Mouse (Mus musculus) MEL (cell line): ENCODE measurements around the gene Arid5b. TPM values are rescaled to one million over a fixed set of nuclear protein-coding genes. Genes with fewer than 3 reads are reported as not detected.

ENCODE experiments used
- DNase-seq: peaks from one replicate; pipeline ENCODE4 v3.0.0; 2011; ENCODE audit warnings: low read depth, low spot score
- H3K27ac ChIP-seq: 2 replicates; pipeline ENCODE4 v1.5.1; 2012; ENCODE audit warnings: low read depth, mild to moderate bottlenecking, control low read depth, low read length, moderate library complexity; ENCODE audit not compliant: control insufficient read depth
- H3K27me3 ChIP-seq, 2 experiments: fragments of 150-350 bp in 1 of 2; sonication (generic) in 1 of 2; 2 replicates each; pipeline ENCODE4 v1.6.1; 2012; ENCODE audit warnings: low read length in 2 of 2, mild to moderate bottlenecking in 2 of 2, improper control_type of control experiment in 1 of 2, moderate library complexity in 1 of 2; ENCODE audit not compliant: insufficient read depth in 2 of 2, control insufficient read depth in 1 of 2
- H3K36me3 ChIP-seq, 2 experiments: 2 replicates each; pipeline ENCODE4 v1.6.1; 2012 to 2014; ENCODE audit warnings: low read length in 2 of 2, improper control_type of control experiment in 1 of 2, inconsistent platforms in 1 of 2, mild to moderate bottlenecking in 1 of 2; ENCODE audit not compliant: insufficient read depth in 2 of 2, control insufficient read depth in 1 of 2
- H3K4me1 ChIP-seq, 2 experiments: fragments of 150-350 bp in 1 of 2; sonication (generic) in 1 of 2; 2 replicates each; pipeline ENCODE4 v1.6.1; 2012; ENCODE audit warnings: low read length in 2 of 2, improper control_type of control experiment in 1 of 2, mild to moderate bottlenecking in 1 of 2; ENCODE audit not compliant: insufficient read depth in 2 of 2, control insufficient read depth in 1 of 2
- H3K4me3 ChIP-seq, 2 experiments: fragments of 150-350 bp in 1 of 2; sonication (generic) in 1 of 2; 2 replicates each; pipeline ENCODE4 v1.5.1; 2012; ENCODE audit warnings: low read depth in 2 of 2, low read length in 2 of 2, mild to moderate bottlenecking in 2 of 2, moderate library complexity in 2 of 2, control low read depth in 1 of 2, improper control_type of control experiment in 1 of 2; ENCODE audit not compliant: control insufficient read depth in 1 of 2, insufficient read depth in 1 of 2
- H3K79me2 ChIP-seq: 2 replicates; pipeline ENCODE4 v1.6.1; 2012; ENCODE audit warnings: mild to moderate bottlenecking, low read length, moderate library complexity; ENCODE audit not compliant: control insufficient read depth, poor library complexity, insufficient read depth
- H3K9ac ChIP-seq: 2 replicates; pipeline ENCODE4 v1.6.1; 2012; ENCODE audit warnings: low read depth, mild to moderate bottlenecking, control low read depth, low read length, moderate library complexity; ENCODE audit not compliant: control insufficient read depth, poor library complexity, severe bottlenecking
- H3K9me3 ChIP-seq: fragments of 150-350 bp; sonication (generic); replicated peaks from 2 replicates; pipeline ENCODE4 v1.6.1; 2012; ENCODE audit warnings: mild to moderate bottlenecking, low read length, improper control_type of control experiment, moderate library complexity; ENCODE audit not compliant: insufficient read depth
- ELF1 ChIP-seq: IDR thresholded peaks from 2 replicates; pipeline ENCODE4 v1.6.1; 2014; ENCODE audit warnings: low read depth, mild to moderate bottlenecking, inconsistent platforms, low read length, improper control_type of control experiment, moderate library complexity
- EP300 ChIP-seq, 2 experiments: IDR thresholded peaks; 2 replicates each; pipeline ENCODE4 v1.6.1; 2011; ENCODE audit warnings: improper control_type of control experiment in 2 of 2, low read length in 2 of 2, low read depth in 1 of 2, mild to moderate bottlenecking in 1 of 2
- HCFC1 ChIP-seq: IDR thresholded peaks from 2 replicates; pipeline ENCODE4 v1.6.1; 2012; ENCODE audit warnings: low read depth, mild to moderate bottlenecking, inconsistent platforms, low read length, improper control_type of control experiment, moderate library complexity
- MAX ChIP-seq: IDR thresholded peaks from 2 replicates; pipeline ENCODE4 v1.6.1; 2011; ENCODE audit warnings: low read length, improper control_type of control experiment
- MAZ ChIP-seq: IDR thresholded peaks from 2 replicates; pipeline ENCODE4 v1.6.1; 2012; ENCODE audit warnings: low read depth, mild to moderate bottlenecking, inconsistent platforms, low read length, improper control_type of control experiment
- MEF2A ChIP-seq: IDR thresholded peaks from 2 replicates; pipeline ENCODE4 v1.6.1; 2014; ENCODE audit warnings: low read depth, mild to moderate bottlenecking, inconsistent platforms, low read length, improper control_type of control experiment; ENCODE audit not compliant: poor library complexity, insufficient replicate concordance, severe bottlenecking; ENCODE audit errors: extremely low read depth
- NELFE ChIP-seq: IDR thresholded peaks from 2 replicates; pipeline ENCODE4 v1.6.1; 2011; ENCODE audit warnings: low read depth, low read length, improper control_type of control experiment
- NRF1 ChIP-seq: IDR thresholded peaks from 2 replicates; pipeline ENCODE4 v1.6.1; 2014; ENCODE audit warnings: low read depth, mild to moderate bottlenecking, inconsistent platforms, low read length, improper control_type of control experiment, moderate library complexity; ENCODE audit not compliant: poor library complexity, insufficient read depth, severe bottlenecking
- RAD21 ChIP-seq: IDR thresholded peaks from 2 replicates; pipeline ENCODE4 v1.6.1; 2011; ENCODE audit warnings: mild to moderate bottlenecking, low read depth, low read length, improper control_type of control experiment
- SIN3A ChIP-seq: IDR thresholded peaks from 2 replicates; pipeline ENCODE4 v1.6.1; 2012; ENCODE audit warnings: low read length, improper control_type of control experiment, inconsistent platforms
- SMC3 ChIP-seq: IDR thresholded peaks from 2 replicates; pipeline ENCODE4 v1.6.1; 2011; ENCODE audit warnings: low read depth, low read length, improper control_type of control experiment
- TAL1 ChIP-seq: IDR thresholded peaks from 2 replicates; pipeline ENCODE4 v1.6.1; 2012; ENCODE audit warnings: mild to moderate bottlenecking, inconsistent platforms, low read length, moderate library complexity, mixed read lengths
- UBTF ChIP-seq: IDR thresholded peaks from 2 replicates; pipeline ENCODE4 v1.6.1; 2012; ENCODE audit warnings: low read depth, mild to moderate bottlenecking, inconsistent platforms, low read length, improper control_type of control experiment, moderate library complexity, borderline replicate concordance; ENCODE audit not compliant: insufficient read depth
- USF1 ChIP-seq: IDR thresholded peaks from 2 replicates; pipeline ENCODE4 v1.6.1; 2014; ENCODE audit warnings: low read depth, mild to moderate bottlenecking, inconsistent platforms, low read length, improper control_type of control experiment, moderate library complexity
- ZC3H11A ChIP-seq: IDR thresholded peaks from 2 replicates; pipeline ENCODE4 v1.6.1; 2012; ENCODE audit warnings: low read depth, mild to moderate bottlenecking, inconsistent platforms, low read length, improper control_type of control experiment
- ZKSCAN1 ChIP-seq: IDR thresholded peaks from 2 replicates; pipeline ENCODE4 v1.6.1; 2012; ENCODE audit warnings: low read depth, mild to moderate bottlenecking, inconsistent platforms, low read length, improper control_type of control experiment, moderate library complexity
- ZNF384 ChIP-seq: IDR thresholded peaks from 2 replicates; pipeline ENCODE4 v1.6.1; 2012; ENCODE audit warnings: low read depth, mild to moderate bottlenecking, inconsistent platforms, low read length, improper control_type of control experiment
- polyA plus RNA-seq, 2 experiments: library from polyadenylated mRNA; stranded (reverse) in 1 of 2; unstranded in 1 of 2; fragments of >175 nt in 1 of 2; fragments of >200 nt in 1 of 2; gene quantifications; 2 replicates each; pipeline versions ENCODE4 v1.2.1 to v1.2.4; 2012; ENCODE audit warnings: low replicate concordance in 2 of 2, low read depth in 1 of 2; ENCODE audit not compliant: insufficient read length in 2 of 2, insufficient read depth in 1 of 2, missing spikeins in 1 of 2
- total RNA-seq: library from RNA; depleted of rRNA; stranded (reverse); fragments of 300-350 nt; gene quantifications from 2 replicates; pipeline ENCODE4 v1.2.3, GENCODE M21; 2012

Gene Arid5b
- total and polyA plus RNA-seq, 3 experiments, result 0.03 TPM; not detected in 2

DNA sequence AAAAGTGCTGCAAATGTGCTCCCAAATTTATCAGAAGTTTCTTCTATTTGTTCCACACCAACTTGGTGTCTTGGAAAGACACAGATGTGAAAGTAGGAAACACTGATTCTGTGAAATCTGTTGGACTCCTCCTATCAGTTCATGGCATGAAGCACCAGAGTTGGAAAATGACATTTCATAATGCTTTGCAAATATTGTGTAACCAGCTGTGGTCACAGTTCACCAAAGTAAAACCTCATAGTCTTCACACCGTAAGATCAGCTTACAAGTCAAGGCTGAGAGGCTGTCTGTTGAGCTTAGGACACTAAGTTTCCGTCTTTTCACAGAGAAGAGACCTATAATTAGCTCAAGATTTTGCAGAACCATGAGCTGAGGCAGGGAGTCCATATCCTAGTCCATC lies 153.6 kb downstream of the Arid5b start:
- Histone ChIP-seq H3K27ac (no peak overlapping the region), H3K36me3 (peaks cover 0 to 5% of the 10 kb centered on the region in 2 experiments; a peak in 2 of 4 replicates)

DNA sequence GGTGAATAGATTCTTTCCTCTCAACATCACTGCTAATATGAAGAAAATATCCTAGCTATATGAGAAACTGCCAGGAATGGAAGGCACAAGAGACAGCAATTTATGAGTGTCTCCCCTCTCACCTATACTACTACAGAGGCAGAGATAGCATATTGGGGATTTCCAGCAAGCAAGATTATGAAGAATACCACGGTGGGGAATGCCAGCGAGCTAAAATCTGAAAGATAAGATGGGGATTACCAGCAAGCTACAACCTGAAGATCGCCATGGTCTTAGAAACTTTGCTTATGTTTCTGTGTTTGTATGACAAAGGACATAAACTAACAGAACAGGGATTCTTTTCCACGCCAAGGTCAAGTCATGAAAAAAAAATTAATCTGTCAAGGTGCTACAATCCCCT lies 155.1 kb downstream of the Arid5b start:
- H3K79me2 ChIP-seq, result no peaks in the 10 kb centered on the region
- no peaks in the 10 kb centered on the region for H3K9me3 ChIP-seq
- H3K4me1 ChIP-seq, result peaks cover 0 to 2% of the 10 kb centered on the region in 2 experiments; a peak in 3 of 4 replicates
- no peak overlapping the region for H3K9ac ChIP-seq
- H3K27ac ChIP-seq, result no peak overlapping the region
- no peaks in the 10 kb centered on the region for H3K27me3 ChIP-seq
- DNase-seq, result no peak
- TF ChIP-seq MAZ (no peak), SIN3A (no peak), ZNF384 (no peak), NRF1 (no peak), ZC3H11A (no peak), EP300 (IDR thresholded peaks at IDR 0.05; ENCODE audit: low read depth in 1 of 2, low read length in 2 of 2) (no peak), ZKSCAN1 (no peak), USF1 (no peak), MEF2A (no peak), ELF1 (no peak), TAL1 (no peak), SMC3 (no peak), RAD21 (no peak), UBTF (no peak), NELFE (no peak)
- no peak overlapping the region for H3K4me3 ChIP-seq
- H3K36me3 ChIP-seq, result peaks cover 0 to 7% of the 10 kb centered on the region in 2 experiments; a peak in 2 of 4 replicates

More for the DNA sequence above, 153.6 kb downstream of the Arid5b start:
- no peak overlapping the region for H3K9ac ChIP-seq
- DNase-seq, result no peak
- TF ChIP-seq ZNF384 (no peak), ELF1 (no peak), HCFC1 (no peak), NRF1 (no peak), MAX (no peak)
- TF ChIP-seq, all 39 proteins: peak for 0
- no peak overlapping the region for H3K4me3 ChIP-seq
- no peaks in the 10 kb centered on the region for H3K27me3 ChIP-seq
- no peaks in the 10 kb centered on the region for H3K9me3 ChIP-seq
- H3K4me1 ChIP-seq, result peaks cover 0 to 2% of the 10 kb centered on the region in 2 experiments; a peak in 2 of 4 replicates
- no peaks in the 10 kb centered on the region for H3K79me2 ChIP-seq
